In the genomic region with DNA sequence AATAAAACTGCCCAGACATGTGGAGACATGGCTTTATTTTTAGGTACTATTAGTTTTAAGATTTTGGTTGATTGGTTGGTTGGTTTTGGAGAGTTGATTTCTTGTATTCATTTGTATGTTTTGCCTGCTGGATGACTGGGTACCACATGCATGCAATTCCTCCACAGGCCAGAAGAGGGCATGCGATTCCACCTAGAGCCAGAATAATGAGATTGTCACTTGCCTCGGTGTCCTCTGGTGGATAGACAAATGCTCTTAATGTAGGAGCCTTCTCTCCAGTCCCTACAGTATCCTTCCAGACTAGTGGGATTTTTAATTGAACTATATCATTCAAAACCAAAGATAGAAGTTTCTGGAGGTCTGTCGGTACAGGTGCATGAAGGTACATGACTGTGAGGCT, we compare ENCODE assay signal across 8 mouse cellular contexts.
DNase-seq lines count a peak whose midpoint lies in the region; ATAC-seq lines count a peak whose summit lies in the region.

No protein-coding gene starts in this region.

- no peak overlapping the region for H3K9ac ChIP-seq in forebrain, embryonic 15.5 days (replicated peaks)
- no peak overlapping the region for H3K9ac ChIP-seq in midbrain, embryonic 11.5 days (ENCODE audit: low read length)

- no peaks in the 10 kb centered on the region for H3K4me1 ChIP-seq in forebrain, embryonic 15.5 days
- H3K4me1 ChIP-seq in midbrain, embryonic 11.5 days (ENCODE audit: control insufficient read depth, insufficient read depth, low read length): no peaks in the 10 kb centered on the region

- no peak overlapping the region for H3K4me2 ChIP-seq in forebrain, embryonic 15.5 days (replicated peaks)
- H3K4me2 ChIP-seq in midbrain, embryonic 11.5 days: no peak overlapping the region

- H3K36me3 ChIP-seq in forebrain, embryonic 15.5 days: no peaks in the 10 kb centered on the region
- H3K36me3 ChIP-seq in midbrain, embryonic 11.5 days (ENCODE audit: control insufficient read depth, insufficient read depth, low read length): no peaks in the 10 kb centered on the region

- no peaks in the 10 kb centered on the region for H3K27me3 ChIP-seq in forebrain, embryonic 15.5 days
- no peaks in the 10 kb centered on the region for H3K27me3 ChIP-seq in midbrain, embryonic 11.5 days (ENCODE audit: control insufficient read depth, insufficient read depth, low read length)

- WGBS in forebrain, embryonic 15.5 days: 38% methylated on average over 3 of the region's 3 CpGs
- 39% methylated on average over 3 of the region's 3 CpGs for WGBS in midbrain, embryonic 11.5 days

- no peak overlapping the region for H3K4me3 ChIP-seq in forebrain, embryonic 15.5 days
- H3K4me3 ChIP-seq in midbrain, embryonic 11.5 days (ENCODE audit: low read depth, low read length): no peak overlapping the region

- ATAC-seq in forebrain, embryonic 15.5 days (replicated peaks): peak; percentile 41; the same call in 1 of the 2 replicates
- peak; percentile 68; the same call in 1 of the 2 replicates for ATAC-seq in midbrain, embryonic 11.5 days (ENCODE audit: low FRiP score)
- ATAC-seq in erythroid progenitor cell, adult 5-6 weeks (replicated peaks; ENCODE audit: low FRiP score, poor library complexity, severe bottlenecking): no peak

- H3K9me3 ChIP-seq in forebrain, embryonic 15.5 days: no peaks in the 10 kb centered on the region
- no peaks in the 10 kb centered on the region for H3K9me3 ChIP-seq in midbrain, embryonic 11.5 days (ENCODE audit: control insufficient read depth, low read length)

- DNase-seq in adrenal gland, adult (ENCODE audit: inconsistent age in 2 of 2, low spot score in 1 of 2): peak; percentile 18 to 75
- DNase-seq in adrenal gland, postnatal 4 days (ENCODE audit: low spot score in 2 of 2): no peak
- peak; percentile 10 for DNase-seq in urinary bladder, postnatal 25 days (ENCODE audit: low spot score)
- no peak for DNase-seq in urinary bladder, adult 2 months (ENCODE audit: low spot score)
- DNase-seq in layer of hippocampus, adult 8-10 months (ENCODE audit: low spot score in 2 of 2): peak; percentile 28 to 74
- peak; percentile 89 for DNase-seq in midbrain, embryonic 11.5 days (ENCODE audit: low spot score, missing footprints)

- H3K27ac ChIP-seq in forebrain, embryonic 15.5 days (replicated peaks): no peak overlapping the region
- no peak overlapping the region for H3K27ac ChIP-seq in midbrain, embryonic 11.5 days (ENCODE audit: low read depth, low read length)

Comparison
In these comparisons a context has a peak if more than half of its experiments do, and no peak if none do; other contexts are left out.
1. DNase-seq: peak in adrenal gland, adult (2 of 2), urinary bladder, postnatal 25 days (single experiment), layer of hippocampus, adult 8-10 months (2 of 2) and midbrain, embryonic 11.5 days (single experiment); none in adrenal gland, postnatal 4 days (0 of 2) and urinary bladder, adult 2 months (single experiment).